Mouse (Mus musculus) myocyte (in vitro differentiated cells): ENCODE results near the gene Tamm41. TPM values are rescaled to one million over a fixed set of nuclear protein-coding genes. Genes with fewer than 3 reads are reported as not detected.

ENCODE experiments used
- H3K27me3 ChIP-seq: one replicate; pipeline ENCODE4 v1.6.1; 2011; ENCODE audit not compliant: control insufficient read depth, insufficient read depth, insufficient read length
- H3K36me3 ChIP-seq: one replicate; pipeline ENCODE4 v1.6.1; 2011; ENCODE audit not compliant: control insufficient read depth, insufficient read depth
- H3K4me2 ChIP-seq: one replicate; pipeline ENCODE4 v1.6.1; 2011; ENCODE audit warnings: low read depth, control low read depth
- H3K4me3 ChIP-seq: one replicate; pipeline ENCODE4 v1.5.1; 2011; ENCODE audit warnings: mild to moderate bottlenecking, control low read depth, moderate library complexity
- H3K79me2 ChIP-seq: one replicate; pipeline ENCODE4 v1.6.1; 2011; ENCODE audit not compliant: control insufficient read depth, insufficient read depth
- H3ac ChIP-seq: one replicate; pipeline ENCODE4 v1.6.1; 2011; ENCODE audit not compliant: control insufficient read depth, insufficient read length
- CEBPB ChIP-seq: IDR thresholded peaks from 2 replicates; pipeline ENCODE4 v1.6.1; 2011; ENCODE audit warnings: mild to moderate bottlenecking, moderate library complexity; ENCODE audit not compliant: poor library complexity, insufficient read depth, severe bottlenecking
- E2F4 ChIP-seq: IDR thresholded peaks from one replicate; pipeline ENCODE4 v1.6.1; 2011; ENCODE audit warnings: mild to moderate bottlenecking, control low read depth, moderate library complexity; ENCODE audit not compliant: insufficient read depth
- MAX ChIP-seq: IDR thresholded peaks from one replicate; pipeline ENCODE4 v1.6.1; 2011; ENCODE audit warnings: low read depth, mild to moderate bottlenecking, control low read depth
- MYOD1 ChIP-seq, 3 experiments: IDR thresholded peaks; one replicate each; pipeline ENCODE4 v1.6.1; 2011; ENCODE audit warnings: control low read depth in 2 of 3, low read depth in 2 of 3, mild to moderate bottlenecking in 2 of 3, moderate library complexity in 1 of 3; ENCODE audit not compliant: insufficient read length in 2 of 3, control insufficient read depth in 1 of 3
- MYOG ChIP-seq, 3 experiments: IDR thresholded peaks; one replicate each; pipeline ENCODE4 v1.6.1; 2011; ENCODE audit warnings: control low read depth in 2 of 3, low read depth in 2 of 3, mild to moderate bottlenecking in 2 of 3; ENCODE audit not compliant: insufficient read length in 2 of 3, control insufficient read depth in 1 of 3, insufficient read depth in 1 of 3
- POLR2A ChIP-seq: IDR thresholded peaks from one replicate; pipeline ENCODE4 v1.6.1; 2011; ENCODE audit warnings: low read depth, mild to moderate bottlenecking, control low read depth, moderate library complexity; ENCODE audit not compliant: insufficient read length
- POLR2AphosphoS2 ChIP-seq: IDR thresholded peaks from one replicate; pipeline ENCODE4 v1.6.1; 2011; ENCODE audit warnings: low read depth, control low read depth; ENCODE audit not compliant: insufficient read length
- REST ChIP-seq: IDR thresholded peaks from one replicate; pipeline ENCODE4 v1.6.1; 2011; ENCODE audit warnings: mild to moderate bottlenecking, control low read depth, moderate library complexity; ENCODE audit not compliant: insufficient read depth, insufficient read length
- SRF ChIP-seq: IDR thresholded peaks from one replicate; pipeline ENCODE4 v1.6.1; 2011; ENCODE audit warnings: low read depth; ENCODE audit not compliant: control insufficient read depth, insufficient read length
- TCF12 ChIP-seq: IDR thresholded peaks from one replicate; pipeline ENCODE4 v1.6.1; 2011; ENCODE audit warnings: mild to moderate bottlenecking, control low read depth; ENCODE audit not compliant: poor library complexity, insufficient read depth, severe bottlenecking
- TCF3 ChIP-seq: IDR thresholded peaks from one replicate; pipeline ENCODE4 v1.6.1; 2011; ENCODE audit warnings: low read depth, control low read depth; ENCODE audit not compliant: insufficient read length
- USF1 ChIP-seq: IDR thresholded peaks from one replicate; pipeline ENCODE4 v1.6.1; 2011; ENCODE audit warnings: low read depth, mild to moderate bottlenecking, control low read depth, moderate library complexity
- polyA plus RNA-seq: library from polyadenylated mRNA; unstranded; fragments of >200 nt; fragmentation: generic; extraction: Trizol; gene quantifications from one replicate; pipeline ENCODE4 v1.2.1, GENCODE M21; 2012; ENCODE audit warnings: missing spikeins

The Tamm41 gene
- polyA plus RNA-seq, 1 experiment = 21.9 TPM

DNA sequence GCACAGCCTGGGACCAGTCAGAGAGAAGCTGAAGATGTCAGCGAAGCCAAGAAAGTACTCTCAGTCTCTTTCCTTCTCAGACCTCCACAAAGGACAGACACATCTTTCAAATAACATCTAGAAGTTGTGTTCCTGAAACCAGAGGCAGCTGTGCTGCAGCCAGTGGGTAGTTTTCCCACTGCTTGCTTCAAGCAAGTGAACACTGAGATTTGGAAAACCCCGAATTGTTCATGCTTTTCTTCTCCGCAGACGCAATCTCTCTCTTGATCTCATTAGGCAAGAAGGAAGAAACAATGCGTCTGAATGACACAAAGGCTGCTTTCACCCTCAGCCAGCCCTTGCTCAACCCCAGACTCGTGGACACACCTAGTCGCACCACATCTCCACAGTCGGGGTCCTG, 25.9 kb downstream of the Tamm41 start:
- Histone ChIP-seq H3K4me3 (no peak overlapping the region), H3K79me2 (no peaks in the 10 kb centered on the region), H3K36me3 (no peaks in the 10 kb centered on the region), H3K27me3 (no peaks in the 10 kb centered on the region), H3ac (no peak overlapping the region), H3K4me2 (no peak overlapping the region)
- TF ChIP-seq MAX (no peak), USF1 (no peak), MYOG (IDR thresholded peaks at IDR 0.05; ENCODE audit: control insufficient read depth in 1 of 3, insufficient read depth in 1 of 3, insufficient read length in 2 of 3, low read depth in 2 of 3) (no peak), POLR2AphosphoS2 (no peak), TCF12 (no peak), REST (no peak)

DNA sequence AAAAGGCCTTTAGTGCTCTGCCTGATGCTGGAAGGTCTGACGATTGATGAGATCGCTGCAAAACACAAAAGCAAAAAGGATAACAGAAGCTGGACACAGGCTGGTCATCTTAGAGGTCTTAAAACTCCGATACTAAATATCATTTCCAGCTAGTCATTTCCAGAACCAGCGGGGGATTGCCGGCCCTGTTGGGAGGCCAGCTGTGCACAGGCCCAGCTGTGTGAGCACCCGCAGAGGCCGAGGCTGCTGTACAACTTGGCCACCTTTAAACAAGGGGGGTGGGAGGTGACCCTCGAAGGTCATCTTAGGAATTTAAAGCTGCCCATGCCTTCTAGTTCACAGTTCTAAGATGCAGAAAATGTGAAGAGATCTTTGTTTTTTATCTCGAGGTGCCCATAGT, 26.9 kb downstream of the Tamm41 start:
- Histone ChIP-seq H3K4me3 (no peak overlapping the region), H3K36me3 (no peaks in the 10 kb centered on the region), H3ac (no peak overlapping the region), H3K4me2 (no peak overlapping the region), H3K27me3 (no peaks in the 10 kb centered on the region), H3K79me2 (no peaks in the 10 kb centered on the region)
- no peak for TF ChIP-seq E2F4
- TF ChIP-seq MYOG (IDR thresholded peaks at IDR 0.05; ENCODE audit: control insufficient read depth in 1 of 3, insufficient read depth in 1 of 3, insufficient read length in 2 of 3, low read depth in 2 of 3) = no peak
- TF ChIP-seq TCF12 = no peak

DNA sequence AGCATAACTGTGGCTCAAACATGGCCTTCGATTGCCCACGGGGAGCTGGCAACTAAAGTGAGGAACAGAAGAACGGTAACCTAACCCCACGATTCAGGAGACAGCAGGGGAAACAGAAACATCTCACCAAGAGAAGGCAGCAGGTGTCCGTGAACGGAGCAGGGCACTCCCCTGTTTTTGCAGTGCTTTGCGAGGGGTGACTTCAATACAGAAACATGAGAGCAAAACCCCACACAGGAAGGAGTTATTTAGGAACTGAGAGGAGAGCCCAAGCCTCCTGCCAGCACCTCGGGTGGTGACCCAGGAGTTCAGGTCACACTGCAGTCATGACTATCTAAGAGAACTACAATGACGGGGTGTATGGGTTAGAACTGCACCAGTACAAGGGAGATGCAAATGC, 27.4 kb downstream of the Tamm41 start:
- Histone ChIP-seq H3K4me2 (no peak overlapping the region), H3ac (no peak overlapping the region), H3K4me3 (no peak overlapping the region), H3K36me3 (no peaks in the 10 kb centered on the region), H3K79me2 (no peaks in the 10 kb centered on the region), H3K27me3 (no peaks in the 10 kb centered on the region)
- TF ChIP-seq MYOD1 (IDR thresholded peaks at IDR 0.05; ENCODE audit: control insufficient read depth in 1 of 3, insufficient read length in 2 of 3, low read depth in 2 of 3) (no peak), SRF (no peak), CEBPB (no peak), USF1 (no peak)

DNA sequence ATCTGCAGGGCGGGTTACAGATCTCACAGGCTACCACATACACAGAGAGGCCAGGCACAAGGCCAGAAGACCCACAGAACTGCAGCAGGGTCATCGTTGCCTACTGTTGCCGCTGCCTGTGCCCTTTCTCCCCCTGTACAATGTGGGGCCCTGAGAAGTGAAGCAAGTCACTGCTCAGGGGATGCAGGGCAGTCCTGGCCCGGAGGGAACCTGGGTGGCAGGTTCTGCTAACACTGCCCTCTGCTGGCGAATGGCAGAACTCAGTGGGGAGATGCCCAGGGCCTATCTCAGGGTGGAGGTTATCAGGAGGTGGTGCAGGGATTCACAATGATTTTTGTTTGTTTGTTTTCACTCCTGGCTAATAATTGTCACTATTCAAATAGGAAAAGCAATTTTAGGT, 29.9 kb downstream of the Tamm41 start:
- H3K4me2 ChIP-seq = no peak overlapping the region
- H3K27me3 ChIP-seq = no peaks in the 10 kb centered on the region
- TF ChIP-seq POLR2A (no peak), MYOD1 (IDR thresholded peaks at IDR 0.05; ENCODE audit: control insufficient read depth in 1 of 3, insufficient read length in 2 of 3, low read depth in 2 of 3) (no peak)
- no peaks in the 10 kb centered on the region for H3K36me3 ChIP-seq
- no peak overlapping the region for H3ac ChIP-seq
- no peaks in the 10 kb centered on the region for H3K79me2 ChIP-seq
- H3K4me3 ChIP-seq = no peak overlapping the region

DNA sequence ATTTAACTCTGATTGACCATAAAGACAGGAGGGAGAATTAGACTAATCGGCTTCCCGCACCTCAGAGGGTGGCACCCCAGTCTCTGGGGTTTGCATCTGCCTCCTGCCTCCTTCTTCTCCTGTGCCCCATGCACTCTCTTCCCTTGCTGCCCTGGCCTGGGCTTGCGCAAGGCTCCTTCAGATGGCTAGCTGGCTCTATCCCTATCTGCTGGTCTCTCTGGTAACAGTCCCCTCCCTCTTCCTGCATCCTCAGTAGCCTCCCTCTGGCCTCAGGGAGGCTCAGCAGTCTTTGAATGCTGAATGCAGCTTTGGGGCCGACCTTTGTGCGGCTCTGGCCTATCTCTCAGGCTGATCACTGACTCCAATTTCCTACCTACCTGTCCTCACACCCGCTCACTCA, 30.7 kb downstream of the Tamm41 start:
- no peak overlapping the region for H3ac ChIP-seq
- TF ChIP-seq E2F4 (no peak), MAX (no peak), MYOD1 (IDR thresholded peaks at IDR 0.05; ENCODE audit: control insufficient read depth in 1 of 3, insufficient read length in 2 of 3, low read depth in 2 of 3) (no peak), MYOG (IDR thresholded peaks at IDR 0.05; ENCODE audit: control insufficient read depth in 1 of 3, insufficient read depth in 1 of 3, insufficient read length in 2 of 3, low read depth in 2 of 3) (no peak), POLR2AphosphoS2 (no peak), CEBPB (no peak), USF1 (no peak), POLR2A (no peak), SRF (no peak), TCF12 (no peak), REST (no peak), TCF3 (no peak)
- H3K36me3 ChIP-seq = no peaks in the 10 kb centered on the region
- no peak overlapping the region for H3K4me2 ChIP-seq
- H3K4me3 ChIP-seq = no peak overlapping the region
- no peaks in the 10 kb centered on the region for H3K79me2 ChIP-seq
- no peaks in the 10 kb centered on the region for H3K27me3 ChIP-seq

DNA sequence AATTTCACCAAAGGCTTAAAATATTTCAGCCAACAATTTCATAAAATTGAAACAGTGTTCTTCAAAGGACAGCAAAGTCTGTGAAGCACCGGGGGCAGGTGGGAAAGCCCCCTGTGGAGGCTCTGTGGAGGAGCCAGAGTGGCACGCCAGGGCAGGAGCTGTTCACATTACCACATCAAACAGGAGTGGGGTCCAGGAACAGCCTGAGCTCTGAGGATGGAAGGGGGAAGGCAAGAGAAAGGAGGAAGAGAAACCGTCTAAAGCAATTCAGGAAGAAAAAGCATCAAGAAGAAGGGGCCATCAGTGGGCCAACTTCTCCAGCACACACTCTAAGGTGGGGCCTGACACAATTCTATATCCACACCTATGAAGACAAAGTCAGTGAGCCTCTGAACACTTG, 31.6 kb downstream of the Tamm41 start:
- Histone ChIP-seq H3K4me2 (no peak overlapping the region), H3ac (no peak overlapping the region), H3K36me3 (no peaks in the 10 kb centered on the region), H3K4me3 (no peak overlapping the region), H3K79me2 (no peaks in the 10 kb centered on the region), H3K27me3 (no peaks in the 10 kb centered on the region)
- no peak for TF ChIP-seq MYOD1 (IDR thresholded peaks at IDR 0.05; ENCODE audit: control insufficient read depth in 1 of 3, insufficient read length in 2 of 3, low read depth in 2 of 3)
- TF ChIP-seq CEBPB = no peak
- TF ChIP-seq POLR2AphosphoS2 = no peak
- TF ChIP-seq REST = no peak
- no peak for TF ChIP-seq MAX
- no peak for TF ChIP-seq USF1
- no peak for TF ChIP-seq MYOG (IDR thresholded peaks at IDR 0.05; ENCODE audit: control insufficient read depth in 1 of 3, insufficient read depth in 1 of 3, insufficient read length in 2 of 3, low read depth in 2 of 3)
- TF ChIP-seq SRF = no peak
- TF ChIP-seq TCF12 = no peak
- no peak for TF ChIP-seq TCF3
- no peak for TF ChIP-seq E2F4
- no peak for TF ChIP-seq POLR2A
